Mouse (Mus musculus) midbrain, embryonic 16.5 days (tissue): ENCODE measurements at regions not wholly inside any gene's neighbourhood (a gene's known extent, or its start where the extent isn't known, plus 50 kb on each side); places are given as distances from the start of the nearest gene placed in this dataset.

ENCODE experiments used
- ATAC-seq: fragments of 200-750 bp; cut with Nextera tagmentation; 2 replicates; pipeline ENCODE4 v1.8.0; 2017; ENCODE audit warnings: moderate TSS enrichment
- H3K27ac ChIP-seq: fragments of 300-500 bp; sonication (generic); 2 replicates; pipeline ENCODE4 v1.5.1; 2014; ENCODE audit warnings: mild to moderate bottlenecking, low read length, mixed read lengths
- H3K27me3 ChIP-seq: fragments of 300-500 bp; sonication (generic); 2 replicates; pipeline ENCODE4 v1.6.1; 2014; ENCODE audit warnings: low read depth, low read length, mixed read lengths; ENCODE audit not compliant: control insufficient read depth, insufficient read depth
- H3K36me3 ChIP-seq: fragments of 300-500 bp; sonication (generic); 2 replicates; pipeline ENCODE4 v1.6.1; 2014; ENCODE audit warnings: mild to moderate bottlenecking, low read length, moderate library complexity, mixed read lengths; ENCODE audit not compliant: control insufficient read depth, insufficient read depth
- H3K4me1 ChIP-seq: fragments of 300-500 bp; sonication (generic); 2 replicates; pipeline ENCODE4 v1.6.1; 2014; ENCODE audit warnings: mild to moderate bottlenecking, low read length, mixed read lengths; ENCODE audit not compliant: control insufficient read depth, insufficient read depth
- H3K4me2 ChIP-seq: fragments of 300-500 bp; sonication (generic); 2 replicates; pipeline ENCODE4 v1.6.1; 2014; ENCODE audit warnings: mild to moderate bottlenecking, low read length, mixed read lengths
- H3K4me3 ChIP-seq: fragments of 300-500 bp; sonication (generic); 2 replicates; pipeline ENCODE4 v1.5.1; 2014; ENCODE audit warnings: low read depth, mild to moderate bottlenecking, low read length, moderate library complexity, mixed read lengths
- H3K9ac ChIP-seq: fragments of 300-500 bp; sonication (generic); 2 replicates; pipeline ENCODE4 v1.6.1; 2014; ENCODE audit warnings: low read depth, low read length, mixed read lengths
- H3K9me3 ChIP-seq: fragments of 300-500 bp; sonication (generic); replicated peaks from 2 replicates; pipeline ENCODE4 v1.6.1; 2014; ENCODE audit warnings: mild to moderate bottlenecking, low read length, mixed read lengths; ENCODE audit not compliant: control insufficient read depth, poor library complexity, severe bottlenecking
- WGBS: fragments of 180-500 bp; shearing (Covaris S2); extraction: QIAGEN DNeasy Blood & Tissue Kit; methylation state at CpG from one replicate; pipeline ENCODE4 v1.1.7; 2014; 5-methylcytosine and 5-hydroxymethylcytosine counted together

DNA sequence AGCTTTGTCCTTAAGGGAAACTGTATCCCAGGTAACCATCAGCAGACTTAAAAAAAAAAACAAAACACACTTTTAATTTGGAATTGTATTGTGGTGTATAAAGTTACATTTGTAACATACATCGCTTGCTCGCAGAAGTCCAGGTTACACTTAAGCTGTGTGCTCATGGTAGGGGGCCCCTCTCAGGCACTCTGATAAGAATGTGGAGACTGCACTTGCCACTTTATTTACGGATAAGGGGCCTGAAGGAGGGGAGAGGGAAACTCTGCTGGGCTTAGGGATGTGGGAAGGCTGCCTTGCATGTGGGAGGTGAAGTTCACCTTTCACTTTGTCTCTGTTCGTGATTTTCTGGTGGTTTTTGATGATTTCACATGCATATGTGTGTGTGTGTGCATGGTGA lies 58.7 kb downstream of the Ccdc185 start:
- no peaks in the 10 kb centered on the region for H3K27me3 ChIP-seq
- H3K27ac ChIP-seq, result no peak overlapping the region
- ATAC-seq, result no peak
- WGBS, result 76% methylated on average over 4 of the region's 4 CpGs
- H3K9me3 ChIP-seq, result no peaks in the 10 kb centered on the region
- H3K4me2 ChIP-seq, result no peak overlapping the region
- H3K36me3 ChIP-seq, result no peaks in the 10 kb centered on the region
- H3K4me1 ChIP-seq, result peaks cover 7% of the 10 kb centered on the region
- H3K9ac ChIP-seq, result no peak overlapping the region
- H3K4me3 ChIP-seq, result no peak overlapping the region

DNA sequence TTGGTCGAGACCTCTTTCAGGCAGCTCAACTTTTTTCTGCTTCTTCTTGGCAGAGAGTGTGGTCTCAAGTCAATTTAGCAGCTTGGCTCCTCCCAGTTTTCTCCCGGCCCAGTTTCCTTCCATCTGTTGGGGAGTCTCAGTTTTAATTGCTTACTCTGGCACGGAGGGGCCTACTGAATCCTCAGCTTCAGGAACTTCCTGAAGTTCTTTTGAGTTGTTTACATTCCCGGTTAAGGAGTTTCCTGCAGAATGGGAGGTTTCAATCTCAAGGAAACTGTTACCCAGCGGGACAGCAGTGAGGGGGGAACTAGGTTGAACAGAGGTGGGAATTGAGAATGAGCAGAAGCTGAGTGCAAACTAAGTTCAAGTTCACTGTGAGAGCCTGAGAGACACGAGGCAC lies 59.2 kb downstream of the Ccdc185 start:
- H3K4me3 ChIP-seq, result no peak overlapping the region
- H3K4me2 ChIP-seq, result no peak overlapping the region
- no peak for ATAC-seq
- H3K27me3 ChIP-seq, result no peaks in the 10 kb centered on the region
- no peak overlapping the region for H3K9ac ChIP-seq
- no peaks in the 10 kb centered on the region for H3K36me3 ChIP-seq
- no peaks in the 10 kb centered on the region for H3K9me3 ChIP-seq
- WGBS, result 85% methylated on average over 6 of the region's 6 CpGs
- H3K4me1 ChIP-seq, result peaks cover 7% of the 10 kb centered on the region
- H3K27ac ChIP-seq, result no peak overlapping the region

DNA sequence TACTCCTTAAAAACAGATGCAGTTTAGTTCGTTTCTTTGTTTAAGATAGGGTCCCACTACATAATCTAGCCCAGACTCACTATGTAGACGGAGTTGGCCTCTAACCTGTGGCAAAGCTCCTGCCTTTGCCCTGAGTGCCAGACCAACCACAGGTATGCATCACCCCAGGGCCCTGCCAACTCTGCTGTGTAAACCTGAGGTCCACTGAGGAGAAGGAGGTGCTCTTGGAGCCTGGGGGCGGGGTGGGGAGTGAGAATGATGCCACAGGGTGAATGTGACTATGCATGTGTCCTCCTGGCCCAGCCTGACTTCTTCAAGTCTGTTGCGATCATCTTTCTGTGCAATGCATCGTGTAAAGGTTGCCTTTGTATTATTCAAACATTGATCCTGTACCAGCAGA lies 61.8 kb downstream of the Ccdc185 start:
- Histone ChIP-seq H3K4me1 (peaks cover 12% of the 10 kb centered on the region), H3K9me3 (no peaks in the 10 kb centered on the region), H3K27ac (peak overlapping the region; percentile 12; the same call in 1 of the 2 replicates), H3K36me3 (no peaks in the 10 kb centered on the region), H3K4me2 (no peak overlapping the region), H3K4me3 (no peak overlapping the region), H3K9ac (no peak overlapping the region), H3K27me3 (no peaks in the 10 kb centered on the region)
- no peak for ATAC-seq
- 75% methylated on average over 5 of the region's 5 CpGs for WGBS

DNA sequence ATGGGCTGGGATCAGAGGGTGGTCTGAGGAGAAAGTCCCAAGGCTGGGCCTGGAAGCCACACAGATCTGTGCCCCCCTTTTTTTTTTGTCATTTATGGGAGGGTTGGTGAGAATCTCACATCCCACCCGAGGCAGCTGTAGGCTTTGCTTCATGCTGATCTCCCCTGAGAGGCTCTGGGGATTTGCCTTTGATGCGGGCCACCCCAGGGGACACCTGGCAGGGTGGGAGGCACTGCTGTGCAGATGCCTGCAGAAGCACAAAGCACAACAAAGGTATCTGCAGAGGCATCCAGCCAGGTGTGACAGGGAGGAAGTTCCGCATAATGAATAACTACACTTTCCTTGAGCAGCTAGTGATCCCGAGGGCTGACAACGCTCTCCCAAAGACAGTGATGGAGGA lies 62.7 kb downstream of the Ccdc185 start:
- Histone ChIP-seq H3K4me2 (no peak overlapping the region), H3K27ac (0 out of 2 replicates have a peak overlapping the region, but pooled peaks have one; percentile 53), H3K4me3 (no peak overlapping the region), H3K9me3 (no peaks in the 10 kb centered on the region), H3K27me3 (no peaks in the 10 kb centered on the region), H3K9ac (no peak overlapping the region), H3K4me1 (peaks cover 12% of the 10 kb centered on the region), H3K36me3 (no peaks in the 10 kb centered on the region)
- ATAC-seq, result peak; percentile 29
- WGBS, result 22% methylated on average over 5 of the region's 5 CpGs

DNA sequence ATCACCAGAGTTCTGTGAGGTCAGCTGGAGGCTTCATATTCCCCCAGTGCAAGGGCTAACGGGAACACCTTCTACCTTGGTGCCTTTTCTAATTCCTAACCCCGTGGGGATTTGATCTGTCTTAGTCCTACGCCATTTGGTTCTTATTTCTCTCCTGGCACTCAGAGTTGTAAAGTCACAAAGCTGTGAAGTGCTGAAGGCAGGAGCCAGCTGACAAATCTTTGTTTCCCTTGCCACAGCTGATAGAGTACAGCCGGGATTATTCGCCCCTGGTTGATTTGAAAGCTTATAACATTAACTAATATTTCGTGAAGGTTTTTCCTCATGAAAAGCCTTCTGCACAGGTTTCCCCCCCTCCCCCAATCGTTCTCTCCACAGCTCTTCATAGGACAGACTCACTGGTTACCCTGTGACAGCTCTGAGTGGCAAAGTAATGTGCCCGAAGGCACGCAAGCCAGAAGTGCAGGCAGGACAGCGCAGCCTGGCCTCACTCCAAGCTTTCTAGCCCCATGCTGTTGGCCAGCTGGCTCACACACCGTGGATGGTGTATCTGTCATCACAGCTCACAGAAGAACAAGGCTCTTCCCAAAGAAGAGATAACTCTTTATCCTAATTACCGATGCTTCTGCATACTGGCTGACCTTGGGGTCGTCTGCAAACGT lies 66.3 kb downstream of the Ccdc185 start:
- H3K4me1 ChIP-seq, result peaks cover 12% of the 10 kb centered on the region
- H3K36me3 ChIP-seq, result no peaks in the 10 kb centered on the region
- H3K4me3 ChIP-seq, result no peak overlapping the region
- H3K9ac ChIP-seq, result no peak overlapping the region
- H3K27ac ChIP-seq, result no peak overlapping the region
- ATAC-seq, result peak; percentile 37; the same call in 1 of the 2 replicates
- H3K27me3 ChIP-seq, result no peaks in the 10 kb centered on the region
- 54% methylated on average over 14 of the region's 14 CpGs for WGBS
- H3K4me2 ChIP-seq, result no peak overlapping the region
- no peaks in the 10 kb centered on the region for H3K9me3 ChIP-seq
